8 mouse cellular contexts compared by ENCODE assay signal in genomic region chr2:11776415-11776814, GRCm38 (mm10). TPM values are rescaled to one million over a fixed set of nuclear protein-coding genes. Genes with fewer than 3 reads are reported as not detected.
DNase-seq lines count a peak whose midpoint lies in the region; ATAC-seq and TF ChIP-seq lines count a peak whose summit lies in the region.

No protein-coding gene starts in this region.

- ATAC-seq in hindbrain, embryonic 14.5 days (ENCODE audit: low FRiP score) = no peak
- ATAC-seq in midbrain, embryonic 14.5 days (ENCODE audit: low FRiP score, low TSS enrichment) = no peak

- H3K4me3 ChIP-seq in kidney, adult 2 months (ENCODE audit: insufficient read depth, low read depth, low read length) = peak overlapping the region; percentile 88
- H3K4me3 ChIP-seq in bone marrow macrophage, adult 2 months (ENCODE audit: insufficient read depth, low read length) = peak overlapping the region; percentile 81
- H3K4me3 ChIP-seq in hindbrain, embryonic 14.5 days (replicated peaks; ENCODE audit: low read length) = peak overlapping the region; percentile 71
- H3K4me3 ChIP-seq in midbrain, embryonic 14.5 days (replicated peaks; ENCODE audit: low read depth, low read length) = peak overlapping the region; percentile 82

- WGBS in kidney, adult 2 months = 34% methylated on average over 8 of the region's 8 CpGs
- 56% methylated on average over 8 of the region's 8 CpGs for WGBS in hindbrain, embryonic 14.5 days
- 56% methylated on average over 8 of the region's 8 CpGs for WGBS in midbrain, embryonic 14.5 days

- H3K36me3 ChIP-seq in kidney, adult 2 months (ENCODE audit: control insufficient read depth, insufficient read depth, low read length) = no peaks in the 10 kb centered on the region
- peaks cover 16% of the 10 kb centered on the region for H3K36me3 ChIP-seq in hindbrain, embryonic 14.5 days (replicated peaks; ENCODE audit: control insufficient read depth, insufficient read depth)
- peaks cover 12% of the 10 kb centered on the region for H3K36me3 ChIP-seq in midbrain, embryonic 14.5 days (ENCODE audit: control insufficient read depth, insufficient read depth, low read length)

- H3K9me3 ChIP-seq in hindbrain, embryonic 14.5 days (ENCODE audit: control insufficient read depth, low read length) = no peaks in the 10 kb centered on the region
- H3K9me3 ChIP-seq in midbrain, embryonic 14.5 days (ENCODE audit: control insufficient read depth, low read length) = no peaks in the 10 kb centered on the region

- TF ChIP-seq CTCF in kidney, adult 2 months (conservative IDR thresholded peaks at IDR 0.05; ENCODE audit: insufficient read depth, insufficient read length, low read depth, low read length) = no peak
- TF ChIP-seq CTCF in bone marrow macrophage, adult 2 months (IDR thresholded peaks at IDR 0.05; ENCODE audit: low read depth, low read length) = no peak

- no peak for TF ChIP-seq POLR2A in kidney, adult 2 months (IDR thresholded peaks at IDR 0.05; ENCODE audit: low read depth, low read length)
- no peak for TF ChIP-seq POLR2A in bone marrow macrophage, adult 2 months (IDR thresholded peaks at IDR 0.05; ENCODE audit: borderline replicate concordance, low read depth, low read length)

- H3K9ac ChIP-seq in hindbrain, embryonic 14.5 days = peak overlapping the region; percentile 78
- peak overlapping the region; percentile 79 for H3K9ac ChIP-seq in midbrain, embryonic 14.5 days (replicated peaks; ENCODE audit: low read length)

- H3K4me1 ChIP-seq in kidney, adult 2 months (ENCODE audit: control insufficient read depth, insufficient read depth, low read length) = peaks cover 16% of the 10 kb centered on the region
- H3K4me1 ChIP-seq in bone marrow macrophage, adult 2 months (ENCODE audit: control insufficient read depth, insufficient read depth, low read length) = peaks cover 27% of the 10 kb centered on the region
- H3K4me1 ChIP-seq in hindbrain, embryonic 14.5 days (replicated peaks; ENCODE audit: control insufficient read depth, insufficient read depth, low read length) = peaks cover 28% of the 10 kb centered on the region
- H3K4me1 ChIP-seq in midbrain, embryonic 14.5 days (ENCODE audit: control insufficient read depth, insufficient read depth, low read length) = peaks cover 25% of the 10 kb centered on the region

- H3K27ac ChIP-seq in kidney, adult 2 months (ENCODE audit: insufficient read depth, low read depth, low read length) = peak overlapping the region; percentile 67
- no peak overlapping the region for H3K27ac ChIP-seq in bone marrow macrophage, adult 2 months (ENCODE audit: insufficient read depth, low read depth, low read length)
- H3K27ac ChIP-seq in hindbrain, embryonic 14.5 days = 0 out of 2 replicates have a peak overlapping the region, but pooled peaks have one; percentile 83
- no peak overlapping the region; the same call in 1 of the 2 replicates for H3K27ac ChIP-seq in midbrain, embryonic 14.5 days (replicated peaks; ENCODE audit: low read depth, low read length)

- peak overlapping the region; percentile 83 for H3K4me2 ChIP-seq in hindbrain, embryonic 14.5 days (replicated peaks)
- peak overlapping the region; percentile 86 for H3K4me2 ChIP-seq in midbrain, embryonic 14.5 days (ENCODE audit: low read length)

- DNase-seq in kidney, adult 2 months = no peak
- no peak for DNase-seq in kidney, adult 8-10 months
- no peak for DNase-seq in hindbrain, embryonic 14.5 days (ENCODE audit: low spot score)
- DNase-seq in midbrain, embryonic 14.5 days = no peak
- DNase-seq in thymus, postnatal 25 days = no peak
- DNase-seq in left cerebral cortex, adult 11 months (ENCODE audit: low spot score) = no peak
- DNase-seq in ovary, postnatal 10 days (ENCODE audit: low spot score) = no peak

- no peaks in the 10 kb centered on the region for H3K27me3 ChIP-seq in kidney, adult 2 months (replicated peaks; ENCODE audit: control insufficient read depth, insufficient read depth, low read length)
- no peaks in the 10 kb centered on the region for H3K27me3 ChIP-seq in hindbrain, embryonic 14.5 days (ENCODE audit: control insufficient read depth, insufficient read depth, low read length)
- no peaks in the 10 kb centered on the region for H3K27me3 ChIP-seq in midbrain, embryonic 14.5 days (ENCODE audit: control insufficient read depth, insufficient read depth, low read length)

RNA-seq across cellular contexts. Expression of gene Fbh1, which starts 1.0 kb away (rescaled TPM):
- 53.6 and 67.5 TPM in 2 replicates for polyA plus RNA-seq in kidney, adult 2 months (2012; rRNA removed)
- 86.6 and 96.2 TPM in 2 replicates for polyA plus RNA-seq in bone marrow macrophage, adult 2 months (2012; ENCODE audit: insufficient read depth, insufficient read length, missing spikeins)
- polyA plus RNA-seq in hindbrain, embryonic 14.5 days (2014; fragmentation: Nextera tagmentation; extraction: Ambion mirVana) = 139 and 155 TPM in 2 replicates
- polyA plus RNA-seq in midbrain, embryonic 14.5 days (2014; fragmentation: Nextera tagmentation; extraction: Ambion mirVana) = 117 and 153 TPM in 2 replicates

RNA-seq across cellular contexts. Expression of gene Ankrd16, which starts 1.3 kb away (rescaled TPM):
- 50.4 and 54.7 TPM in 2 replicates for polyA plus RNA-seq in kidney, adult 2 months (2012; rRNA removed)
- 43.0 and 47.9 TPM in 2 replicates for polyA plus RNA-seq in bone marrow macrophage, adult 2 months (2012; ENCODE audit: insufficient read depth, insufficient read length, missing spikeins)
- polyA plus RNA-seq in hindbrain, embryonic 14.5 days (2014; fragmentation: Nextera tagmentation; extraction: Ambion mirVana) = 27.5 and 28.4 TPM in 2 replicates
- 31.7 and 41.4 TPM in 2 replicates for polyA plus RNA-seq in midbrain, embryonic 14.5 days (2014; fragmentation: Nextera tagmentation; extraction: Ambion mirVana)

Comparison
In these comparisons a context has a peak if more than half of its experiments do, and no peak if none do; other contexts are left out.
1. H3K27ac ChIP-seq: peak in kidney, adult 2 months (single experiment) and hindbrain, embryonic 14.5 days (single experiment); none in bone marrow macrophage, adult 2 months (single experiment) and midbrain, embryonic 14.5 days (single experiment).
2. Peak in every context shown above with its lines, with median percentiles within 50 percentile points of each other: H3K4me3 ChIP-seq.